Mouse (Mus musculus): ENCODE results near the gene 1700029P11Rik. TPM values are rescaled to one million over a fixed set of nuclear protein-coding genes. Genes with fewer than 3 reads are reported as not detected.

1700029P11Rik gene
- polyA plus RNA-seq, 1 experiment = not detected

DNA sequence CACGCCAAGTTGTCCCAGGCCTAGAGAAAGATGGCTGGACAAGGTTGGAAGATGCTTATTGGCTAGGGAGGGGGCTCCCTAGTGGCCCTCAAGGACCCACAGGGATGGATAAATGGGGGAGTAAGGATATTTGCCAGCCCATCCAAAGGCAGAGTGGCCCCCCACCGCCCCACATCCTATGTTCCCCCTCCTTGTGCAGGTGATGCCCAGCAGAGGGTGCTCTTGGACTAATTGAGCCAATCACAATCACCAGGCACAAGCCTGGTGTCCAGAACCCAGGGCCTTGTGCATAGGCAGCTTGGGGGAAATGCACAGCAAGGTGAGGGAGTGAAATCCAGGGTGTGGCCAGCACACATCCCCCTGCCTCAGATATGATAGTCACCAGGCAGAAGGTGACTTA lies 42.1 kb upstream of the 1700029P11Rik start:
- H3K4me3 ChIP-seq (ENCODE audit: low read depth, low read length) = no peak overlapping the region
- no peaks in the 10 kb centered on the region for H3K4me1 ChIP-seq (ENCODE audit: control insufficient read depth, insufficient read depth, insufficient read length, low read length)
- no peak overlapping the region for H3K27ac ChIP-seq (ENCODE audit: insufficient read depth, low read depth, low read length)
- H3K36me3 ChIP-seq (ENCODE audit: control insufficient read depth, insufficient read depth, low read length) = no peaks in the 10 kb centered on the region
- peaks cover 5% of the 10 kb centered on the region for H3K27me3 ChIP-seq (ENCODE audit: control insufficient read depth, insufficient read depth, low read length)
- TF ChIP-seq POLR2A (IDR thresholded peaks at IDR 0.05; ENCODE audit: low read depth, low read length) (no peak), CTCF (IDR thresholded peaks at IDR 0.05; ENCODE audit: extremely low read depth, insufficient read length, insufficient replicate concordance, low read depth, low read length) (peak; percentile 53; the same call in 1 of the 2 replicates)
- 43% methylated on average over 2 of the region's 2 CpGs for WGBS

DNA sequence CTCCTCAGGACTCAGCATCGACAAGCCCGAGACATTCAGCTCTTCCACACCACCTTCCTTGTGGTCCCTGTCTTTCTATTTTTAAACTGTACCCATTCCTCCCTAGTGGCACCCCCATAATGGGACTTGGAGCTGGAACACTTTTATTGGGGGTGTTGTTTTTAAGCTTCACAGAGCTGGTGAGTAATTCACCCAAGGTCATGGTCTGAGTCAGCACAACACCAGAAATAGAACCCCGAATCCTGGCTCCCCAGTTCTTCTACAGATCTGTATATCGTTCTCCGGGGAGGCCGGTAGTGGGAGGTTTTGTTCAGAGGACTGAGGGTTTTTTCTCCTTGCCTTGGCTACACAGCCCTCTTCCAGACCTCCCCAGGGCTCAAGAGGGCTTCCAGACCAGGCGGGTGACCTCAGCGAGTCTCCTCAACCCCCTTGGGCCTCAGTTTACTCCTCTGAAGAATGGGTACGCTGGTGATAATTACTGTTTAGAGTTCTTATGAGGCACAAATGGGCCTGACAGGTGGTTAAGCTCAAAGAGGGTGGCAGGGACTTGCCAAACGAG lies 41.1 kb upstream of the 1700029P11Rik start:
- H3K27me3 ChIP-seq (ENCODE audit: control insufficient read depth, insufficient read depth, low read length) = peaks cover 5% of the 10 kb centered on the region
- no peak overlapping the region for H3K27ac ChIP-seq (ENCODE audit: insufficient read depth, low read depth, low read length)
- no peaks in the 10 kb centered on the region for H3K4me1 ChIP-seq (ENCODE audit: control insufficient read depth, insufficient read depth, insufficient read length, low read length)
- H3K36me3 ChIP-seq (ENCODE audit: control insufficient read depth, insufficient read depth, low read length) = no peaks in the 10 kb centered on the region
- H3K4me3 ChIP-seq (ENCODE audit: low read depth, low read length) = no peak overlapping the region
- TF ChIP-seq CTCF (IDR thresholded peaks at IDR 0.05; ENCODE audit: extremely low read depth, insufficient read length, insufficient replicate concordance, low read depth, low read length) (no peak), POLR2A (IDR thresholded peaks at IDR 0.05; ENCODE audit: low read depth, low read length) (no peak)
- WGBS = 80% methylated on average over 10 of the region's 10 CpGs

DNA sequence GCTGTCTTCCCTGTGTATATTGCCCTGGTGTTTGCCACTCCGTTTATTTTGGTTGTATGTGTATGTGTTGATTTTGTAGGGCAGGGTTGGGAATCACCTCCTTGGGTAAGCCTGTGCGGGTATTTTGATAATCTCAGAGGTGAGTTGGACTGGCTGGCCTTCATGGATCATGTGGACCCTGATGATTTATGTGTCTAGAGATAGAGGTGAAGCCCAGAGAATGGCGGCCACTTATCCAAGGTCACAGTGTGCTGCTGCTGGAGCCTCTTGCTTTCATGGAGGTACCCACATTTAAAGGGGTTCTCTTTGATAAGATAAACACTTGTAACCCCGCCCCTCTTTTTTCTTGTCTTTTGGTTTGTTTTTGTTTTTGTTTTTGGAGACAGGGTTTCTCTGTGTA lies 40.6 kb upstream of the 1700029P11Rik start:
- Histone ChIP-seq H3K4me1 (ENCODE audit: control insufficient read depth, insufficient read depth, insufficient read length, low read length) (no peaks in the 10 kb centered on the region), H3K36me3 (ENCODE audit: control insufficient read depth, insufficient read depth, low read length) (no peaks in the 10 kb centered on the region), H3K27me3 (ENCODE audit: control insufficient read depth, insufficient read depth, low read length) (peaks cover 5% of the 10 kb centered on the region), H3K4me3 (ENCODE audit: low read depth, low read length) (no peak overlapping the region), H3K27ac (ENCODE audit: insufficient read depth, low read depth, low read length) (no peak overlapping the region)
- 56% methylated on average over 4 of the region's 4 CpGs for WGBS
- TF ChIP-seq CTCF (IDR thresholded peaks at IDR 0.05; ENCODE audit: extremely low read depth, insufficient read length, insufficient replicate concordance, low read depth, low read length) = no peak
- no peak for TF ChIP-seq POLR2A (IDR thresholded peaks at IDR 0.05; ENCODE audit: low read depth, low read length)

DNA sequence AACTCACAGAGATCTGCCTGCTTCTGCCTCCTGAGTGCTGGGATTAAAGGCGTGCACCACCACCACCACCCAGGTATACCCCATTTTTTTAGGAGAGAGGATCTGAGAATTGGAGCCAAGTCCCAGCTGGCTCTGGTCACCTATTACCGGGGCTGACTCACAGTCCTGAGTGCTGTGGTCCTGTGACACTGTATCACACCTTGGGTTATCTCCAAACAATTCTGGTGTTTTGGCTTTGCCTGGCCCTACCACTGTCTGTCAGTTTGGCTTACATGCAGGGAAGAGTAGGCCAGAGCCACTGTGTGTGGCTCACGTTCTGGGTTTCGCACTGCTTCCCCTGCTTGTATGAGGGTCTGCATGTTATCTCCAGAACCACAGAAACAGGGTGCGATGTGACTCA lies 40.1 kb upstream of the 1700029P11Rik start:
- Histone ChIP-seq H3K4me1 (ENCODE audit: control insufficient read depth, insufficient read depth, insufficient read length, low read length) (no peaks in the 10 kb centered on the region), H3K27ac (ENCODE audit: insufficient read depth, low read depth, low read length) (no peak overlapping the region), H3K4me3 (ENCODE audit: low read depth, low read length) (no peak overlapping the region), H3K36me3 (ENCODE audit: control insufficient read depth, insufficient read depth, low read length) (no peaks in the 10 kb centered on the region), H3K27me3 (ENCODE audit: control insufficient read depth, insufficient read depth, low read length) (peaks cover 5% of the 10 kb centered on the region)
- TF ChIP-seq POLR2A (IDR thresholded peaks at IDR 0.05; ENCODE audit: low read depth, low read length) (no peak), CTCF (IDR thresholded peaks at IDR 0.05; ENCODE audit: extremely low read depth, insufficient read length, insufficient replicate concordance, low read depth, low read length) (no peak)
- 85% methylated on average over 5 of the region's 5 CpGs for WGBS

DNA sequence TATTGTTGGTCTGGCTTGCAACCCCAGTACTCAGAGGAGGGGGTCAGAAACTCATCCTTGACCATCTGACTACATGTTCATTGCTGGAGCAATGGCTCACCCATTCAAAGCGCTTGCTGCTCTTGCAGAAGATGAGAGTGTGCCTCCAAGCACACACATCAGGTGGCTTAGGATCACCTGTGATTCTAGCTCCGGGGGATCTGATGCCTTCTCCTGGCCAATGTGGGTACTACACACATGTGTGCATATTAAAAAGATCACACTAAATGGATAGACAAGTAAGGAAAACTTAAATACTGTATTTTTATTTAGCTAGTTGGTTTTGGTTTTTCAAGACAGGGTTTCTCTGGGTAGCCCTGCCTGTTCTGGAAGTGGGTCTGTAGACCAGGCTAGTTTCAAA lies 39.3 kb upstream of the 1700029P11Rik start:
- H3K27me3 ChIP-seq (ENCODE audit: control insufficient read depth, insufficient read depth, low read length) = peaks cover 5% of the 10 kb centered on the region
- H3K4me1 ChIP-seq (ENCODE audit: control insufficient read depth, insufficient read depth, insufficient read length, low read length) = no peaks in the 10 kb centered on the region
- H3K4me3 ChIP-seq (ENCODE audit: low read depth, low read length) = no peak overlapping the region
- H3K27ac ChIP-seq (ENCODE audit: insufficient read depth, low read depth, low read length) = no peak overlapping the region
- no peaks in the 10 kb centered on the region for H3K36me3 ChIP-seq (ENCODE audit: control insufficient read depth, insufficient read depth, low read length)
- TF ChIP-seq POLR2A (IDR thresholded peaks at IDR 0.05; ENCODE audit: low read depth, low read length) = no peak
- TF ChIP-seq CTCF (IDR thresholded peaks at IDR 0.05; ENCODE audit: extremely low read depth, insufficient read length, insufficient replicate concordance, low read depth, low read length) = no peak
- whole genome bisulfite sequencing = 89% methylated on average over 2 of the region's 2 CpGs

DNA sequence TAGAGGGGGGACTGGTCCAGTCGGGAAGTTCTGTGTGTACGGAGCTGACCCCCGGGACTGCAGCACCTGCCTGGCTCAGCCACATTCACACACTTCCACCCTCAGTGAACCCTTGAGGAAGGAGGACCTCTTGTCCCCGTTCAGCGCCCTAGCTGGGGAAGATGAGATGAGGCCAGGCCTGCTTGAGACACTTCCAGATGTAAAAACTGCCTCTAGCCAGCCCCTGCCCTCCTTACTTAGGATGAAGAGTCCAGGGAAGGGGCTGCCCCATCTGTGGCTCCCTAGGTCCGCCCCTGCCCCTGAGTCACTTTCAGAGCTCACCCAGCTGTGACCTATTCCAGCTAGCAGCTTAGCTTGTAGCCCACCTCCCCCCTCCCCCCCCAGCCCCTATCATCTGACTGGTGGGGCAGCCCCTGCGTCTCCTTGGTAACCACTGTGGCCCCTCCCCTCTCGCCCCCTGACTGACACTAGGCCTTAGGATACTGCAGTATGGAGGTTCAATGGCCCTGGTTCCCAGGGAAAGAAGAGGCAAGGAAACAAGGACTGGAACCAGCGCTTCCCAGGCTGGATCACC lies 37.1 kb upstream of the 1700029P11Rik start:
- no peak overlapping the region for H3K4me3 ChIP-seq (ENCODE audit: low read depth, low read length)
- no peak for TF ChIP-seq CTCF (IDR thresholded peaks at IDR 0.05; ENCODE audit: extremely low read depth, insufficient read length, insufficient replicate concordance, low read depth, low read length)
- no peak for TF ChIP-seq POLR2A (IDR thresholded peaks at IDR 0.05; ENCODE audit: low read depth, low read length)
- no peak overlapping the region for H3K27ac ChIP-seq (ENCODE audit: insufficient read depth, low read depth, low read length)
- WGBS = 40% methylated on average over 9 of the region's 9 CpGs
- H3K36me3 ChIP-seq (ENCODE audit: control insufficient read depth, insufficient read depth, low read length) = no peaks in the 10 kb centered on the region
- H3K27me3 ChIP-seq (ENCODE audit: control insufficient read depth, insufficient read depth, low read length) = no peaks in the 10 kb centered on the region
- H3K4me1 ChIP-seq (ENCODE audit: control insufficient read depth, insufficient read depth, insufficient read length, low read length) = no peaks in the 10 kb centered on the region

DNA sequence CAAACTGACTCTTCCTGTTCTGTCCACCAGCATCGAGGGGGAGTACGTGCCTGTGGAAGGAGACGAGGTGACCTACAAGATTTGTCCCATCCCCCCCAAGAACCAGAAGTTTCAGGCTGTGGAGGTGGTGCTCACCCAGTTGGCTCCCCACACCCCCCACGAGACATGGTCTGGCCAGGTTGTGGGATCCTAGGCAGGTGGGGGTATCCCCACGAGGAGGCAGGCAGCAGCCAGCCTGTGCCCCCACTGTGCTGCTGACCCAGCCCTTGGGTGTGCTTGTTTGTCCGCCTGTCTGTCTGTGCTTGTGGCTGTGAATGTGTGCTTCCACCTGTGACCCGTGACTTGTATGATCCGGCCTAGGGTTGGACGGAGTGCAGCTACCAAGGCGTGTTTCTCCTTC lies 31.3 kb upstream of the 1700029P11Rik start:
- H3K27ac ChIP-seq (ENCODE audit: insufficient read depth, low read depth, low read length) = no peak overlapping the region

More for the DNA sequence above, 31.3 kb upstream of the 1700029P11Rik start:
- H3K36me3 ChIP-seq (ENCODE audit: control insufficient read depth, insufficient read depth, low read length) = peaks cover 1% of the 10 kb centered on the region; the same call in 1 of the 2 replicates
- H3K4me3 ChIP-seq (ENCODE audit: low read depth, low read length) = no peak overlapping the region
- 80% methylated on average over 10 of the region's 10 CpGs for WGBS
- peaks cover 12% of the 10 kb centered on the region for H3K4me1 ChIP-seq (ENCODE audit: control insufficient read depth, insufficient read depth, insufficient read length, low read length)
- TF ChIP-seq CTCF (IDR thresholded peaks at IDR 0.05; ENCODE audit: extremely low read depth, insufficient read length, insufficient replicate concordance, low read depth, low read length) (no peak), POLR2A (IDR thresholded peaks at IDR 0.05; ENCODE audit: low read depth, low read length) (no peak)
- H3K27me3 ChIP-seq (ENCODE audit: control insufficient read depth, insufficient read depth, low read length) = no peaks in the 10 kb centered on the region

Measured in small intestine, adult 2 months (tissue).